Mouse (Mus musculus) sigmoid colon, adult 10 weeks (tissue): Measurements from ENCODE around the gene Vmn2r85. TPM values are rescaled to one million over a fixed set of nuclear protein-coding genes. Genes with fewer than 3 reads are reported as not detected.

Experiments
- polyA plus RNA-seq: library from polyadenylated mRNA; stranded (reverse); fragments of 350-450 nt; fragmentation: Illumina TruSeq; extraction: RNeasy Lipid Tissue Mini Kit (QIAGEN cat#74804); gene quantifications from one replicate; pipeline ENCODE4 v1.2.3, GENCODE M21; 2014; ENCODE audit warnings: low read depth, low replicate concordance

Vmn2r85 gene
- polyA plus RNA-seq, result not detected

GRCm38 (mm10) chr10:130429603-130430002 lies at the start of gene Vmn2r85:
Vmn2r85 (minus strand) TSS chr10:130429703.

GRCm38 (mm10) chr10:130455950-130456349 lies 26.4 kb upstream of the Vmn2r85 start, which contains the start of gene Vmn2r86:
Vmn2r86 (minus strand) TSS chr10:130456050.

GRCm38 (mm10) chr10:130394232-130394631 lies 35.3 kb downstream of the Vmn2r85 start, which contains the start of gene Vmn2r84:
Vmn2r84 (minus strand) TSS chr10:130394332.

Other genes starting within 250 kb of the Vmn2r85 start
- not detected for gene Olfr826, start 245.5 kb downstream of the Vmn2r85 start, polyA plus RNA-seq
- gene Olfr827, start 215.3 kb downstream of the Vmn2r85 start, polyA plus RNA-seq, result not detected
- gene Neurod4, start 149.5 kb downstream of the Vmn2r85 start, polyA plus RNA-seq, result not detected
- 3.0 TPM for gene Tespa1, start 106.8 kb downstream of the Vmn2r85 start, polyA plus RNA-seq
- not detected for gene Vmn2r84, start 35.4 kb downstream of the Vmn2r85 start, polyA plus RNA-seq
- gene Vmn2r86, start 26.3 kb upstream of the Vmn2r85 start, polyA plus RNA-seq, result not detected
- not detected for gene Vmn2r87, start 67.7 kb upstream of the Vmn2r85 start, polyA plus RNA-seq